Mouse (Mus musculus) bone marrow, adult 2 months (tissue): ENCODE results near the gene Flnb.

Experiments used
- CTCF ChIP-seq: fragments of 200-500 bp; IDR thresholded peaks from 2 replicates; pipeline ENCODE4 v1.5.1; 2011; ENCODE audit warnings: low read length, control low read depth; ENCODE audit not compliant: control insufficient read depth, insufficient read depth
- POLR2A ChIP-seq: fragments of 200-500 bp; IDR thresholded peaks from 2 replicates; pipeline ENCODE4 v1.6.1; 2011; ENCODE audit warnings: low read depth, mild to moderate bottlenecking, control low read depth, low read length, borderline replicate concordance; ENCODE audit not compliant: control insufficient read depth

DNA sequence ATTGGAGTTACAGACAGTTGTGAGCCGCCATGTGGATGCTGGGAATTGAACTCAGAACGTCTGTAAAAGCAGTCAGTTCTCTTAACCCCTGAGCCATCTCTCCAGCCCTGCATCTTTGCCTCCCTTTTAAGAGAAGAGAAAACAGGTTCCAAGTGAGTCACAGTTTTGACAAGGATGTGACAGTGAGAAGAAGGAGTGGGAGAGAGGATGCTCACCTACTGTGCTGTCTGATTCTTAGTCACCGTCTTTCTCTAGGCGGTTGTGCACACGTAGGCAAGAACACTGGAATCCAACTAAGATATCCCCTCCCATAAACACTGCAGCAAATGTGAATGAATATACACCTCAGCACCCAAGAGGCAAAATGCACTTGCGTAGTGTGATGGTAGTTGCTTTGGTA is 157.4 kb downstream of the Flnb start:
- no peak for TF ChIP-seq CTCF
- no peak for TF ChIP-seq POLR2A
